Mouse (Mus musculus): ENCODE measurements at regions not wholly inside any gene's neighbourhood (a gene's known extent, or its start where the extent isn't known, plus 50 kb on each side); places are given as distances from the start of the nearest gene placed in this dataset.

DNA sequence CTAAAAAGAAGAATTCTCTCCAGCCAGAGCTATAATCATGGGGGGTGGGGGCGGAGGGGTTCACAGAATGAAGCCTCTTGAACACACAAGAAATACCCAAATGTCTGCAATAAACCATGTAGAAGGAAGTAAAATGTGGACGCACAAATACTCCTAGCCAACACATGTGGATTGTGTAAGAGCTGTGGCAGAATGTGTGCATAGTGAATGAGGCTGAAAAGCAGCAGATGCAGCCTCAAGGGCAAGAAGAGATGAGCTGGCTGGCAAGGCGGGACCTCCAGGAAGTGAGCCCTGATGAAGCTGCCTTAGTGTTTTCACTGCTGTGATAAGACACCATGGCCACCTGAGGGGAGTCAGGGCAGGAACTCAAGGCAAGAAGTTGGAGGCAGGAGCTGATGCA is 53.3 kb upstream of the Arhgap28 start:
- ATAC-seq (ENCODE audit: low FRiP score, low TSS enrichment), result no peak
- Histone ChIP-seq H3K4me2 (replicated peaks; ENCODE audit: low read depth) (no peak overlapping the region), H3K9me3 (ENCODE audit: control insufficient read depth, low read length) (no peaks in the 10 kb centered on the region), H3K27ac (replicated peaks) (no peak overlapping the region), H3K27me3 (ENCODE audit: control insufficient read depth, insufficient read depth, low read length) (no peaks in the 10 kb centered on the region), H3K36me3 (ENCODE audit: control insufficient read depth, insufficient read depth, low read length) (no peaks in the 10 kb centered on the region), H3K4me1 (replicated peaks; ENCODE audit: control insufficient read depth, insufficient read depth) (no peaks in the 10 kb centered on the region), H3K4me3 (ENCODE audit: low read depth, low read length) (no peak overlapping the region), H3K9ac (ENCODE audit: low read length) (no peak overlapping the region)
- no peak for TF ChIP-seq CTCF (IDR thresholded peaks at IDR 0.05; ENCODE audit: low read depth)
- TF ChIP-seq EP300 (optimal IDR thresholded peaks at IDR 0.05), result no peak
- 89% methylated on average over 3 of the region's 3 CpGs for WGBS
- no peak for DNase-seq (ENCODE audit: low spot score)

DNA sequence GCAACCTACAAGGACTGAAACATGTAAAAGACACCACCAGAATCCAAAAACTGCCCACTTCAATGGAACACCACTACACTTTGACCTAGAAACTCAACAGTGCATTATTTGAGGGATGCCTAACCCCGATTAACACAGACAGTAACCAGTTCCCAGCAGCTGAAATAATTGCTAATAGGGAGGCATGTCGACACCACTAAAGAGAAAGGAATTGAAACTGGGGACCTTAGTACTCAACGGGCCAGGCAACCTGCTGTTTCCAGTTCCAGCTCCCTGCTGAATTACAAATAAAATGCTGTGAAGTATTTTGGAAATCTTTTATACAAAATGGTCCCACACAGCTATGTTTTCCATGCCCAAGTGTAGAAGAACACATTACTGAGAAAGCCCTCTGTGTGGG is 56.5 kb upstream of the Arhgap28 start:
- Histone ChIP-seq H3K4me2 (replicated peaks; ENCODE audit: low read depth) (no peak overlapping the region), H3K4me1 (replicated peaks; ENCODE audit: control insufficient read depth, insufficient read depth) (no peaks in the 10 kb centered on the region), H3K36me3 (ENCODE audit: control insufficient read depth, insufficient read depth, low read length) (no peaks in the 10 kb centered on the region), H3K9me3 (ENCODE audit: control insufficient read depth, low read length) (no peaks in the 10 kb centered on the region), H3K4me3 (ENCODE audit: low read depth, low read length) (no peak overlapping the region), H3K27me3 (ENCODE audit: control insufficient read depth, insufficient read depth, low read length) (no peaks in the 10 kb centered on the region), H3K9ac (ENCODE audit: low read length) (no peak overlapping the region), H3K27ac (replicated peaks) (no peak overlapping the region)
- no peak for TF ChIP-seq CTCF (IDR thresholded peaks at IDR 0.05; ENCODE audit: low read depth)
- DNase-seq (ENCODE audit: low spot score), result no peak
- ATAC-seq (ENCODE audit: low FRiP score, low TSS enrichment), result no peak
- 89% methylated on average over 3 of the region's 3 CpGs for WGBS

DNA sequence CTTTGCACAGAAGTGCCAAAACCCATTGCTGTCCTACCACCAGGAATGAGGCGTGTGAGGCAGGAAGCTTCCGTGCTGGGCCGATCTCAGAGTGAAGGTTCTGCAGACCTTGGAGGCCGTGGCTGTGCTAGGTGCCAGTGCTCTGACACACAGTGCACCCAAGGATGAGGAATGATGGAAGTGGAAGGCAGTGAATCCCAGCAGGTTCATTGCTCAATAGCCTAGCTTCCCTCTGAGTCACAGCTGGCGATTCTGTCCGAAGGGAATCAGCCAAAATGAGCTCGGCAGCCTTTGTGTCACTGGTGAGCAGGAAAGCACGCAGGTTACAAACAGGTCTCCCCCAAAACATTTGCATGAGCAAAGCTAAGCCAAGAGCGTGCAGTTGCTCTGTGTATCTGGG is 61.8 kb upstream of the Arhgap28 start:
- DNase-seq (ENCODE audit: low spot score) (no peak), ATAC-seq (ENCODE audit: low FRiP score, low TSS enrichment) (no peak)
- no peaks in the 10 kb centered on the region for H3K4me1 ChIP-seq (replicated peaks; ENCODE audit: control insufficient read depth, insufficient read depth)
- H3K4me2 ChIP-seq (replicated peaks; ENCODE audit: low read depth), result no peak overlapping the region
- H3K27me3 ChIP-seq (ENCODE audit: control insufficient read depth, insufficient read depth, low read length), result no peaks in the 10 kb centered on the region
- no peaks in the 10 kb centered on the region for H3K36me3 ChIP-seq (ENCODE audit: control insufficient read depth, insufficient read depth, low read length)
- TF ChIP-seq CTCF (IDR thresholded peaks at IDR 0.05; ENCODE audit: low read depth) (no peak), EP300 (optimal IDR thresholded peaks at IDR 0.05) (no peak)
- H3K9ac ChIP-seq (ENCODE audit: low read length), result no peak overlapping the region
- no peak overlapping the region for H3K27ac ChIP-seq (replicated peaks)
- H3K4me3 ChIP-seq (ENCODE audit: low read depth, low read length), result no peak overlapping the region
- no peaks in the 10 kb centered on the region for H3K9me3 ChIP-seq (ENCODE audit: control insufficient read depth, low read length)
- 79% methylated on average over 9 of the region's 9 CpGs for WGBS

DNA sequence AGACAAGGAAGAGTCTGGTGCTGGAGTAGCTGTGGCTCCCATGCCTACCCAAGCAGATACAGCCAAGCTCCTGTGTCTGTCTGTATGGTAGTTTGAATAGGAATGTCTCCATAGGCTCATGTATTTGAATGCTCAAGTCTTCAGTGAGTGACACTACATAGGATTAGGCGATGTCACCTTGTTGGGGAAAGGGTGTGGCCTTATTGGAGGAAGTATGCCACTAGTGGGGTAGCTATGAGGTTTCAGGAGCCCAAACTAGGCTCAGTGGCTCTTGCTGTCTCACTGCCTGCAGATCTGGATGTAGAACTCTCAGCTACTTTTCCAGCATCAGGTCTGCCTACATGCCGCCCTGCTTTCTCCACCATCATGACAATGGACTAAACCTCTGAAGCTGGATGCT is 62.3 kb upstream of the Arhgap28 start:
- 85% methylated on average over 2 of the region's 2 CpGs for WGBS
- Histone ChIP-seq H3K27ac (replicated peaks) (no peak overlapping the region), H3K4me2 (replicated peaks; ENCODE audit: low read depth) (no peak overlapping the region), H3K9me3 (ENCODE audit: control insufficient read depth, low read length) (no peaks in the 10 kb centered on the region), H3K27me3 (ENCODE audit: control insufficient read depth, insufficient read depth, low read length) (no peaks in the 10 kb centered on the region), H3K36me3 (ENCODE audit: control insufficient read depth, insufficient read depth, low read length) (no peaks in the 10 kb centered on the region), H3K4me3 (ENCODE audit: low read depth, low read length) (no peak overlapping the region), H3K4me1 (replicated peaks; ENCODE audit: control insufficient read depth, insufficient read depth) (no peaks in the 10 kb centered on the region), H3K9ac (ENCODE audit: low read length) (no peak overlapping the region)
- TF ChIP-seq CTCF (IDR thresholded peaks at IDR 0.05; ENCODE audit: low read depth), result no peak
- ATAC-seq (ENCODE audit: low FRiP score, low TSS enrichment), result no peak
- no peak for DNase-seq (ENCODE audit: low spot score)

DNA sequence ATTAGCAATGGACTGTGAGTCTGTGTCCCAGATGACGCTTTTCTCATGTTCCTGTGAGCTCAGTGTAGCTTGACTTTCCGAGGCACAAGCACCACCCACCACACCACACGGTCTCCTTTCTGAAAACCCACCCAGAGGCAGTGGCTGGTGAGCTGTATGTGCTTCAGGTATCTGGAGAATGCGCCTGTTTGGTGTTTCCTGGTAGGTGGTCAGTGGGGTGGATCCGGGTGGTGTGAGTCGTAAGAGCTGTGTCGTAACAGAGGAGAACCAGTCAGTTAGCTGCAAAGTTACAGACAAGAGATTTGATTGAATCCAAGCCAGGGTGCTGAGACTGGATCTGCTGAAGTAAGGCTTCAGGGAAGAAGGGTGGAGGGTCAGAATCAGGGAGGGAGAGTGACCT is 65.1 kb upstream of the Arhgap28 start:
- Histone ChIP-seq H3K4me3 (ENCODE audit: low read depth, low read length) (no peak overlapping the region), H3K4me2 (replicated peaks; ENCODE audit: low read depth) (peak overlapping the region; percentile 29), H3K27ac (replicated peaks) (0 out of 2 replicates have a peak overlapping the region, but pooled peaks have one; percentile 2), H3K27me3 (ENCODE audit: control insufficient read depth, insufficient read depth, low read length) (no peaks in the 10 kb centered on the region), H3K36me3 (ENCODE audit: control insufficient read depth, insufficient read depth, low read length) (no peaks in the 10 kb centered on the region), H3K4me1 (replicated peaks; ENCODE audit: control insufficient read depth, insufficient read depth) (no peaks in the 10 kb centered on the region), H3K9me3 (ENCODE audit: control insufficient read depth, low read length) (no peaks in the 10 kb centered on the region), H3K9ac (ENCODE audit: low read length) (no peak overlapping the region)
- TF ChIP-seq CTCF (IDR thresholded peaks at IDR 0.05; ENCODE audit: low read depth) (no peak), EP300 (optimal IDR thresholded peaks at IDR 0.05) (no peak)
- WGBS, result 36% methylated on average over 7 of the region's 7 CpGs
- no peak for DNase-seq (ENCODE audit: low spot score)
- ATAC-seq (ENCODE audit: low FRiP score, low TSS enrichment), result no peak

DNA sequence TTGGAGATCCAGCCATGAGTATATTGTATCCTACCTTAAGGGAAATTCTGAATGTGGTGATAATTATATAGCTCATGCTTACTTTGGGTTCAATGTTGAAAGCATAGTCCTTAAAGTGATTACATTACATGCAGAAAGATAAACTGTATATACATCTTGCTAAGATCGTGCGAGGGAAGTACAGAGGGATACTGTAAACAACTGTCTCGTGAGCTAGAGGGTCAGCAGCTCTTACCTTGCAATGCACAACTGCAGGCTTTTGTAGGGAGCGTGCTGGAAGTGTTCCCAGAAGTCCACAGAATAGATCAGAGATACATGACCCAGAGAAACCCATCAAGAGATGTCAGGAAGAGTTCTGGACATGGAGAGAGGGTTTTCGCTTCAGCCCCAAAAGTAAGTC is 65.6 kb upstream of the Arhgap28 start:
- ATAC-seq (ENCODE audit: low FRiP score, low TSS enrichment), result no peak
- DNase-seq (ENCODE audit: low spot score), result no peak
- no peak overlapping the region for H3K4me3 ChIP-seq (ENCODE audit: low read depth, low read length)
- no peaks in the 10 kb centered on the region for H3K4me1 ChIP-seq (replicated peaks; ENCODE audit: control insufficient read depth, insufficient read depth)
- H3K36me3 ChIP-seq (ENCODE audit: control insufficient read depth, insufficient read depth, low read length), result no peaks in the 10 kb centered on the region
- H3K9me3 ChIP-seq (ENCODE audit: control insufficient read depth, low read length), result no peaks in the 10 kb centered on the region
- no peaks in the 10 kb centered on the region for H3K27me3 ChIP-seq (ENCODE audit: control insufficient read depth, insufficient read depth, low read length)
- WGBS, result 40% methylated on average over 5 of the region's 5 CpGs
- no peak overlapping the region for H3K27ac ChIP-seq (replicated peaks)
- no peak overlapping the region for H3K9ac ChIP-seq (ENCODE audit: low read length)
- H3K4me2 ChIP-seq (replicated peaks; ENCODE audit: low read depth), result no peak overlapping the region; the same call in 1 of the 2 replicates
- TF ChIP-seq CTCF (IDR thresholded peaks at IDR 0.05; ENCODE audit: low read depth), result no peak
- TF ChIP-seq EP300 (optimal IDR thresholded peaks at IDR 0.05), result no peak

Data from stomach, postnatal 0 days (tissue).